10 mouse cellular contexts compared by ENCODE assay signal in the genomic region with DNA sequence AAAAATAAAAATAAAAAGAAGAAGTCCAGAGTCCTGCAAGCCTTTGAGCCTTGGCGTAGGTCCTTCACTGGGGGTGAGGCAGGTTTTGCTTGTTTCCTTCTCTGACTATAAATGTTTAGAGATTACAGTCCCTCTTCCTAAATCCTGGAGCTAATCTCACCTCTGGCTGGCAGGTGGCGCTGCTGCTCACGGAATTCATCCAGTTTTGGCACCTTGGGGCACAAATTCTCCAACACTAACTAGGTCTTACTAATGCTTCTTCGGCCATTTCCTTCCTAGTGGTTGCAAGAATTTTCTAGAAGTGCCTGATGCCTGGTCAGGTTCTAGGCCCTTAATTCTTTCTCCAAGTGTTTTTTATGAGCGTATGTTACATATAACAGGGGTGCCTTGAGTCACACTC. TPM values are rescaled to one million over a fixed set of nuclear protein-coding genes. Genes with fewer than 3 reads are reported as not detected.
DNase-seq lines count a peak whose midpoint lies in the region; ATAC-seq and TF ChIP-seq lines count a peak whose summit lies in the region.
"Had no signal": no experiment of that assay in that cellular context is flagged by ENCODE, and none has a peak within 500 bp of the region (broad histone marks: within the 10 kb centered on the region; RNA-seq: fewer than 3 reads in every experiment).

No protein-coding gene starts in this region.

- H3K9me3 ChIP-seq in heart, embryonic 16.5 days (replicated peaks; ENCODE audit: control insufficient read depth, low read length) = no peaks in the 10 kb centered on the region
- no peaks in the 10 kb centered on the region for H3K9me3 ChIP-seq in limb, embryonic 14.5 days (ENCODE audit: control insufficient read depth, low read length)
- H3K9me3 ChIP-seq: embryonic facial prominence, embryonic 15.5 days; limb, embryonic 15.5 days had no signal

- TF ChIP-seq POLR2A in limb, embryonic 14.5 days (IDR thresholded peaks at IDR 0.05; ENCODE audit: borderline replicate concordance, extremely low read depth, insufficient read depth, insufficient read length) = no peak

- no peak overlapping the region for H3K4me3 ChIP-seq in heart, embryonic 16.5 days (ENCODE audit: low read length)
- H3K4me3 ChIP-seq in limb, embryonic 14.5 days (replicated peaks; ENCODE audit: low read length) = no peak overlapping the region
- H3K4me3 ChIP-seq: embryonic facial prominence, embryonic 15.5 days; limb, embryonic 15.5 days had no signal

- H3K27ac ChIP-seq in heart, embryonic 16.5 days (ENCODE audit: low read length) = peak overlapping the region; percentile 67
- no peak overlapping the region for H3K27ac ChIP-seq in limb, embryonic 14.5 days (replicated peaks; ENCODE audit: low read depth, low read length)
- H3K27ac ChIP-seq: embryonic facial prominence, embryonic 15.5 days; limb, embryonic 15.5 days had no signal

- WGBS in heart, embryonic 16.5 days = 42% methylated on average over 5 of the region's 5 CpGs
- WGBS in limb, embryonic 14.5 days = 40% methylated on average over 5 of the region's 5 CpGs

- no peak overlapping the region for H3K9ac ChIP-seq in heart, embryonic 16.5 days (ENCODE audit: low read length)
- no peak overlapping the region for H3K9ac ChIP-seq in limb, embryonic 14.5 days (ENCODE audit: low read depth, low read length, severe bottlenecking)
- H3K9ac ChIP-seq: embryonic facial prominence, embryonic 15.5 days; limb, embryonic 15.5 days had no signal

- H3K27me3 ChIP-seq in heart, embryonic 16.5 days (ENCODE audit: control insufficient read depth, insufficient read depth, low read length) = no peaks in the 10 kb centered on the region
- no peaks in the 10 kb centered on the region for H3K27me3 ChIP-seq in limb, embryonic 14.5 days (ENCODE audit: control insufficient read depth, insufficient read depth, low read length)
- H3K27me3 ChIP-seq: embryonic facial prominence, embryonic 15.5 days; limb, embryonic 15.5 days had no signal

- peaks cover 14% of the 10 kb centered on the region for H3K4me1 ChIP-seq in heart, embryonic 16.5 days (ENCODE audit: control insufficient read depth, insufficient read depth, low read length)
- H3K4me1 ChIP-seq in limb, embryonic 14.5 days (ENCODE audit: control insufficient read depth, insufficient read depth, low read length) = peaks cover 11% of the 10 kb centered on the region

- peak; percentile 26 to 76 for DNase-seq in layer of hippocampus, adult 18-20 months (ENCODE audit: low spot score in 2 of 2)
- no peak for DNase-seq in layer of hippocampus, adult 9-11 months
- peak; percentile 77 for DNase-seq in MN1 (ENCODE audit: low spot score)
- DNase-seq in cerebellum, adult 8-10 months = peak; percentile 75
- DNase-seq in limb, embryonic 14.5 days (ENCODE audit: low spot score) = peak; percentile 57
- peak; percentile 62 for DNase-seq in right cerebral cortex, postnatal 14 days

- H3K4me2 ChIP-seq in heart, embryonic 16.5 days (ENCODE audit: low read depth, low read length) = no peak overlapping the region
- H3K4me2 ChIP-seq in limb, embryonic 14.5 days (replicated peaks; ENCODE audit: low read depth, low read length, severe bottlenecking) = no peak overlapping the region
- H3K4me2 ChIP-seq: embryonic facial prominence, embryonic 15.5 days; limb, embryonic 15.5 days had no signal

- H3K36me3 ChIP-seq in heart, embryonic 16.5 days (ENCODE audit: control insufficient read depth, insufficient read depth) = peaks cover 25% of the 10 kb centered on the region
- H3K36me3 ChIP-seq in limb, embryonic 14.5 days (ENCODE audit: control insufficient read depth, insufficient read depth, low read length) = peaks cover 48% of the 10 kb centered on the region

- no peak for ATAC-seq in heart, embryonic 16.5 days (replicated peaks; ENCODE audit: extremely low read depth, insufficient read depth, low FRiP score)
- no peak for ATAC-seq in limb, embryonic 14.5 days (ENCODE audit: low FRiP score, low read depth)
- ATAC-seq in erythroblast, adult 5-6 weeks (replicated peaks; ENCODE audit: low FRiP score, poor library complexity, severe bottlenecking) = no peak

RNA-seq across cellular contexts. Expression of a gene that starts 9.8 kb away (rescaled TPM):
- 10 to 100 TPM; 44.2 to 49.9 TPM for total RNA-seq in layer of hippocampus, adult 18-20 months (2021)
- 13.3 and 13.6 TPM in 2 replicates for polyA plus RNA-seq in heart, embryonic 16.5 days (2015; fragmentation: Nextera tagmentation; extraction: Ambion mirVana)
- polyA plus RNA-seq in limb, embryonic 14.5 days (2012; rRNA removed) = 17.0 and 19.2 TPM in 2 replicates
- 14.8 and 16.6 TPM in 2 replicates for polyA plus RNA-seq in limb, embryonic 14.5 days (2014; fragmentation: Nextera tagmentation; extraction: Ambion mirVana)
- 1.2 and 1.7 TPM in 2 replicates for total RNA-seq in erythroblast, adult 5-6 weeks (2015; ENCODE audit: low replicate concordance)
- 3.1 and 3.8 TPM in 2 replicates for total RNA-seq in erythroblast, adult 5-6 weeks (2017; ENCODE audit: low replicate concordance)

RNA-seq across cellular contexts. Expression of a gene that starts 27.3 kb away (rescaled TPM):
- total RNA-seq in layer of hippocampus, adult 18-20 months (2021) = 1 to 10 TPM; 2.0 to 2.8 TPM
- 14.1 TPM in 2 replicates for polyA plus RNA-seq in heart, embryonic 16.5 days (2015; fragmentation: Nextera tagmentation; extraction: Ambion mirVana)
- polyA plus RNA-seq in limb, embryonic 14.5 days (2012; rRNA removed) = 8.7 and 9.0 TPM in 2 replicates
- 5.1 and 6.2 TPM in 2 replicates for polyA plus RNA-seq in limb, embryonic 14.5 days (2014; fragmentation: Nextera tagmentation; extraction: Ambion mirVana)
- total RNA-seq in erythroblast, adult 5-6 weeks (2015; ENCODE audit: low replicate concordance) = not detected in 2 replicates
- total RNA-seq in erythroblast, adult 5-6 weeks (2017; ENCODE audit: low replicate concordance) = not detected in 2 replicates

RNA-seq across cellular contexts. Expression of a gene that starts 27.3 kb away (rescaled TPM):
- 1 to 10 TPM; 7.5 to 7.9 TPM for total RNA-seq in layer of hippocampus, adult 18-20 months (2021)
- 1.0 and 1.3 TPM in 2 replicates for polyA plus RNA-seq in heart, embryonic 16.5 days (2015; fragmentation: Nextera tagmentation; extraction: Ambion mirVana)
- 4.5 and 6.8 TPM in 2 replicates for polyA plus RNA-seq in limb, embryonic 14.5 days (2012; rRNA removed)
- polyA plus RNA-seq in limb, embryonic 14.5 days (2014; fragmentation: Nextera tagmentation; extraction: Ambion mirVana) = 14.7 and 15.1 TPM in 2 replicates
- total RNA-seq in erythroblast, adult 5-6 weeks (2015; ENCODE audit: low replicate concordance) = not detected in 2 replicates
- total RNA-seq in erythroblast, adult 5-6 weeks (2017; ENCODE audit: low replicate concordance) = not detected in 2 replicates

RNA-seq across cellular contexts. Expression of a gene that starts 52.7 kb away (rescaled TPM):
- 1 to 10 TPM; 6.6 TPM for total RNA-seq in layer of hippocampus, adult 18-20 months (2021)
- polyA plus RNA-seq in heart, embryonic 16.5 days (2015; fragmentation: Nextera tagmentation; extraction: Ambion mirVana) = 0.42 and 0.50 TPM in 2 replicates
- polyA plus RNA-seq in limb, embryonic 14.5 days (2012; rRNA removed) = 0.79 and 0.94 TPM in 2 replicates
- 0.48 and 0.68 TPM in 2 replicates for polyA plus RNA-seq in limb, embryonic 14.5 days (2014; fragmentation: Nextera tagmentation; extraction: Ambion mirVana)
- total RNA-seq in erythroblast, adult 5-6 weeks (2015; ENCODE audit: low replicate concordance) = 0.77 TPM in 1 of 2 replicates, not detected in the other
- total RNA-seq in erythroblast, adult 5-6 weeks (2017; ENCODE audit: low replicate concordance) = 0.42 and 1.0 TPM in 2 replicates

Comparison
In these comparisons a context has a peak if more than half of its experiments do, and no peak if none do; other contexts are left out.
1. RNA of a gene that starts 9.8 kb away (total RNA-seq): 44.2 to 49.9 TPM in layer of hippocampus, adult 18-20 months; 1.2 to 3.8 TPM in erythroblast, adult 5-6 weeks; every median in the first group is over 4 times any median in the second.
2. RNA of a gene that starts 27.3 kb away (total RNA-seq): 7.5 to 7.9 TPM in layer of hippocampus, adult 18-20 months; not detected in erythroblast, adult 5-6 weeks; every median in the first group is over 4 times any median in the second.